Mouse (Mus musculus) kidney, adult 18-20 months (tissue): Measurements from ENCODE around the gene Tmem168.

Source experiments
- DNase-seq: peaks from one replicate; pipeline ENCODE4 v3.0.0; 2021

Gene Tmem168

DNA sequence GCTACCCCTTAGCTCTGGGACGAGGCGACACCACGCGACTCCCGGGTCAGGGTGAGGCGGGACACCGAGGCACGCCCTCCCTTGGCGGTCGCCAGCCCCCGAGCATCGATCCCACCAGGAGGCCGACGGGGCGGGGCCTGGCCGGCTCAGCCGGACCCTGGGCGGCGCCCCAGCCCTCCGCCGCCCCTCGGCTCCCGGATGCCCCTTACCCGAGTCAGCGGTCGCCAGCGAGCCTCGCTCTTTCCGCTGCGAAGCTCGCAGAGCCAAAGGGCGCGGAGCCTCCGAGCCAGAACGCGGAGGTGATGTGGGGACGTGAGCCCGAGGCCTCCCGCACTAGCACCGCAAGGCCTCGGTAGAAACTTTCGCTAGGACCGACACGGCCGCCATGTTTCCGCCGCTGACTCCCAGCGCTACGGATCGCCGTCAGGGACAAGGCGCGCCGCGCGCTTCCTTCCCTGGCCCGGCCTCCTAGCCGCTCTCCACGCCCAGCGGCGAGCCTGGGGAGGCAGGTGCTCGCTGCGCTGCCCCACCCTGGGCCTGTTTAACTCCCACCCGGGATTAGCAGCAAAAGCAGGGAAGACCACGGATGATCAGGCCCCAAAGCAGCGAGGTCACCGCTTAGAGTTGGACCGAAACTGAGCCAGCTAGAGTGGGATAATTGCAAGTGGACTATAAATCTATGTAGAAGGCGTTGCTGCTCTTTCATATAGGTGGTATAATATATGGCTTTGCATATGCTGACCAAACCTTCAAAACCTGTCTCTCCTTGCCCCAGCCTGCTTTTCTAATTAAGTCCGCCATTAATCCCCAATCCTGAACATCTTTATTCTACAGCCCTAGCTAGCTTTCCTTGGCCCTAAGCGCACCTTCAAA lies at the start of gene Tmem168:
Tmem168 (minus strand) TSS at position 480 of the 873 bp plus-strand sequence.
- peak; percentile 97 for DNase-seq

DNA sequence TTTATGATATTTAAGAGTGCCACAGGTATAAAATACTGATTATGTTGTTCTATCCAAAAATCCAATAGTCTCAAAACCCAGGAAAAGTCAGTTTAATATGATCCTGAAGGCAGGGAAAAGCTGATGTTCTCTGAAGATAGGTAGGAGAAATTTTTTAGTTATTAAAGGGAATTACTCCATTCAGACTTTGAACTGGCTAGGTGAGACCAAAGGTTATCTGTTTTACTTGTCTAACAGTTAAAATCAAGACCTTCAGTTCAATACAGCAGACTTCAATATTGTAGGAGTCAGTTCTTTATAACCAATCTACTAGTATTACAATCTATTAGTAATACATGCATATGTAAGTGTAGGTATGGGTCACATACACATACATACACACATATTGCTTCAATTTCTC lies 46.2 kb upstream of the Tmem168 start:
- no peak for DNase-seq

DNA sequence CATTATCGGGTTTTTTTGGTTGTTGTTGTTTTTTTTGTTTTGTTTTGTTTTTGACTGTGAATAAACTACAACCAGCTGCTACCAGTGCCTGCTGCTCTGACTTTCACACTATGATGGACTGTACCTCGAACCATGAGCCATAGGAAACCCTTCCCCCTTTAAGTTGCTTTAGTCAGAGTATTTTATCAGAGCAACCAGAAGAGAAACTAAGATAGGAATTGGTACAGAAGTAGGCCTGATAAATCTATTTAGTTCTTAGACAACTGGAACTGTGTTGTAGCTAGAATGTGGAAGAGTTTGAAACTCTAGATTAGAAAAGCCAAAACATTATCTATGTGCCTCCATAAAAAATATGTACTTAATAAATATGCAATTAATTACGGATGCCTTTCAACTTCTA lies 44.4 kb upstream of the Tmem168 start:
- no peak for DNase-seq

DNA sequence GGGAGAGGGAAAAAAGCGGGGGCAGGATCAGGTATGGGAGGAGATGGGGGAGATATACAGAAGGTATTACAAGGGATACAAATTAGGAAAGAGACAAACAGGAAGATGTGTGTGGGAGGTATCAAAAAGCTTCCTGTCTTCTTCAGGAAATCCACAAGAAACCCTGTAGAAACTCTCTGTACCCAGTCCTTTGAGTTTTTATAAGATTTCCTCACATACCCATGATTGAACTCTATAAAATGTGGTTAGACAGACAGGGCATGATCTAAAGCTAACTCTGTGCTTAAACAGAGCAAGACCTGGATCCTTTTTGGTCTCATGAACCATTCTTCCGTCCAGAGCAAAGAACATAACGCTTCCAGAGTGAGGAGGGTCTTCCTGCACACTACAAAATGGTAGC lies 43.0 kb upstream of the Tmem168 start:
- no peak for DNase-seq

DNA sequence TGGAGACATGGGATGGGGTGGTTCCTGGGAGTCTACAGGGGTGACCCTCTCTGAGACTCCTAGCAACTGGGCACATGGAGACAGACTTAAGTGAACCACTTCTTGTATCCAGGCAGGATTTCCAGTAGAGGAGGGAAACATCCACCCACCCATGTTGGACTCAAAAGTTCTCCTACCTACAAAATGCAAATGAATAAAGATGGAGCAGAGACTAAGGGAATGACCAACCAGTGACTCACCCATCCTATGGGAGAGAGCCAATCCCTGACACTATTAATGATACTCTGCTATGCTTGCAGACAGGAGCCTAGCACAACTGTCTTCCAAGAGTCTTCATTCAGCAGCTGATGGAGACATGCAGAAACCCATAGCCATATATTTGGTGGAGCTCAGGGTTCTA lies 40.4 kb upstream of the Tmem168 start:
- no peak for DNase-seq

DNA sequence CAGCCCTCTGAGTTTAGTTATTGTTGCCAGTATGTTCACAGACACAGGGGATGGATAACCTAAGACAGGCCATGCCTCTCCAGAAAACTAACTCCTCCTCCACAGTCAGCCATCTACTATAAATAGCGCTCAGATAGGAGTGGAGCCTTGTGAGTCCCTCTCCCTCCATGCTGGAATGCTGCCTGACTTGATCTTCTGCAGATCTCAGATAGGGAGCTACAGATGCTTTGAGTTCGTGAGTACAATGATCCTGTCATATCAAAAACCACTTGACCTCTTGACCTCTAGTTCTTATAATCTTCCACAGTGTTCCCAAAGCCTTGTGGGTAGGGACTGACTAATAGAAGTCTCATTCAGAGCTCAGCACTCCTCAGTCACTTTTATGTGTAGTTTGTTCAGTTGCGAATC lies 28.7 kb upstream of the Tmem168 start:
- no peak for DNase-seq

DNA sequence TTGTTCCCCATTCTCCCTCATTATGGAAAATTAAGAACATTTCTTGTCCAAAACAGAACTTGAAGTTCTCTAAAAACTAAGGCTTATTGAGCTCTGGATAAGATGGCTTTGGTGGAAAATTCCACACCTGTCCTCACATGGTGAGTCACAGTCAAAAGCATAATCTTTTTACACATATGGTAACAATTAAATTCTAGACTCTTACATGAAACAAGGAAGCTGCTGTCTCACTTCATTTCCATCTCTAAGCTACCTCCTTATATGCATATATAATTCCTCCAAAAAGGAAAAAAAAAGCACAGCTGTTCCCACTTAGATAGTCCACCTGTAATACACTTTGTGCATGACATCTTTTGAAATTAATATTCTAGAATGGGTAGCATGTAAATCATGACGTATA lies 24.7 kb upstream of the Tmem168 start:
- DNase-seq, result no peak

DNA sequence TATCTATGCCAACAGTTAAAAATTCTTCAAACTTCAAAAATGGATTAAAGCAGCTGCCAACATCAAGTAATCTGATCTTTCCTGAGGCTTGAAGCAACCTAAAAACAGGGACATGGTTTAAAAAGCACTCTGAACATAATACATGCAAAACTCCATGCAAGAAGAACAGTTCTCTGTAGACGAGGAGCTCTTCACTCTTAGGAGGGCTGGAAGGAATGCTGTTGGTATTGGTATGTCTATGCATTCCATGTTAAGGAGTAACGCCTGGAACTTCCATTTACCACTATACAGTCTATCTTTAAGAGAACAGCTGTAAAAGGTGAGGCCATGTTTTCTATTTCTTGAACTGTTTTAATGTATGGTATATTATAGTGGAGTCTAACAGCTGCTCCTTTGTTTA lies 22.7 kb upstream of the Tmem168 start:
- no peak for DNase-seq

DNA sequence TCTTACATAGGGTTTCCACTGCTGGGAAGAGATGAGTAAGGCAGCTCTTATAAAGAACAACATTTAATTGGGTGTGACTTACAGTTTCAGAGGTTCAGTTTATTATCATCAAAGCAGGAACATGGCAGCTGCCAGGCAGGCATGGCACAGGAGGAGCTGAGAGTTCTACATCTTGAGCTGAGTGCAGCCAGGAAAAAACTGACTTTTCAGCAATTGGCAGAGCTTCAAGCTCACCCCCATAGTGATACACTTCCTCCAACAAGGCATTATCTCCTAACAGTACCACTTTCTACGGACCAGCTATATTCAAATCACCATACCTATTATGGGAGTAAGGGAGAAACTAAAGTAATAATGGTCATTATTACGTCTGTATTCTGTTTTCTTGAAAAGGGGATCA lies 11.7 kb upstream of the Tmem168 start:
- DNase-seq, result no peak

DNA sequence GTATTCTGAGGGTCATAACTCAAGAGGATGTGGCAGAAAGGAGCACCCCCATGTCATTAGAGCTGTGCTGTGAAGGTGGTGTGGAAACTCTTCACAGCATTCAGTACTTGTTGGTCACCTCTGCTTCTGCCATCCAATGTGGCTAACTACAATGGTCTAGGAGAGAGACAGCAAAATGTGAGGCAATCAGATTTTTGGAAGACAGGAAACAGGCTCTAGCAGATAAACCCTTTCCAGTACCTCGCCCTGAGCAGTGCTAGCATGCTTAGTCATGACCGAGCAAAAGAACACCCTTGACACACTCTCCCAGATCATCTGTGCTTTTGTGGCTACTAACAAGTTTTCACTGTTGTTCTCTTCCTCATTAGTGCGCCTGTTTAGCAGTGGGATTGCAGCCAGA lies 9.2 kb upstream of the Tmem168 start:
- DNase-seq, result no peak

DNA sequence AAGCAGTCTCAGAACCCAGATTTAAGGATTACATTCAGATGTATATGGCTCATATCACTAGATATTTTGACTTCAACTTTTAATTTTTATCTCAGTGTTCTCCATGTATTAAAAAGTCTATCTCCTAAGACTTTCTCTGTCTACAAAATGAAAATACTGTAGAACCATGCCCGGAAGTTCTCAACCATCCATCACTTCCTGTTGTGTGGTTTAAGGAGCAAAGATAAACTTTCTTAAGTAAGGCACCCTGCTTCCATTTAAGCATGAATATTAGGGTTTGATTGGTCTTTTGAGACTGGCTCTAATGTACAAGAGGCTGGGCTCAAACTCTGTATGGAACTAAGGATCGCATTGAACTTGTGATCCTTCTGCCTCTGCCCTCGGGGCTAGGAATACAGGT lies 6.7 kb upstream of the Tmem168 start:
- no peak for DNase-seq

DNA sequence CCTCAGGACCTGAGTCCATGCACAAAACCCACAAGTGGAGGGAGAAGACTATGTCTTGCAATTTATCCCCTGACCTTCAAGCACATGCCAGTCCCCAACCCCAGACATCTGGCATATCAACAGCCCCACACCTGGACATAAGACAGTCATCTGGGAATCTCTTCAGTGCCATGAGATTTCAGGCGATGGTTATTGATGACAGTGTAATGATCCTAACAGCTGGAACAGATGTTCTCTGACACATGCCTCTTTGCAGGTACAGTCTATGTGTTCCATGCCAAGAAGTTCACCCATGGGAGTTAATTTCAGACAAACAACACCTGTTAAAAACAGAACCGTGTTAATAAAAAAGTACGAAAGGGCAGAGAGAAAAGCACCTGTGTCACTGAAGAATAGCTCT lies 5.8 kb upstream of the Tmem168 start:
- no peak for DNase-seq

DNA sequence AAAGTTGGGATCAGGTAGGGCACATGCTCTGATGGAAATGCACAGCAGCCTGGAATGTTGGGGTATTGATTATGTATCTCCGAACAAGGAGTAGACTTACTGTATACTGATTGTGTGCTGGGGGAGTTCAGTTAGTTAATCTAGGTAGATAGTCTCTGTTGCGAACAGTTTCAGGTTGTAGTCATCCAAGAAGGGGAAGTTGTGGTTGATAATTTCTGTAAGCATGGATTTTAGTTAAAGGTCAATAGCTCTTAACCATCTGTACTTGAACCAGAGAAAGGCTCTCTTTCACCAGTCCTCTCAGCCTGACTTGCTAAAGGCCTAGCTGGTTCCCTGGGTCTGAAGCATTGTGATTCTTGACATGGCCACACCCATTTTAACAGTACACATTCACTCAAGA lies 3.0 kb upstream of the Tmem168 start:
- DNase-seq, result no peak

DNA sequence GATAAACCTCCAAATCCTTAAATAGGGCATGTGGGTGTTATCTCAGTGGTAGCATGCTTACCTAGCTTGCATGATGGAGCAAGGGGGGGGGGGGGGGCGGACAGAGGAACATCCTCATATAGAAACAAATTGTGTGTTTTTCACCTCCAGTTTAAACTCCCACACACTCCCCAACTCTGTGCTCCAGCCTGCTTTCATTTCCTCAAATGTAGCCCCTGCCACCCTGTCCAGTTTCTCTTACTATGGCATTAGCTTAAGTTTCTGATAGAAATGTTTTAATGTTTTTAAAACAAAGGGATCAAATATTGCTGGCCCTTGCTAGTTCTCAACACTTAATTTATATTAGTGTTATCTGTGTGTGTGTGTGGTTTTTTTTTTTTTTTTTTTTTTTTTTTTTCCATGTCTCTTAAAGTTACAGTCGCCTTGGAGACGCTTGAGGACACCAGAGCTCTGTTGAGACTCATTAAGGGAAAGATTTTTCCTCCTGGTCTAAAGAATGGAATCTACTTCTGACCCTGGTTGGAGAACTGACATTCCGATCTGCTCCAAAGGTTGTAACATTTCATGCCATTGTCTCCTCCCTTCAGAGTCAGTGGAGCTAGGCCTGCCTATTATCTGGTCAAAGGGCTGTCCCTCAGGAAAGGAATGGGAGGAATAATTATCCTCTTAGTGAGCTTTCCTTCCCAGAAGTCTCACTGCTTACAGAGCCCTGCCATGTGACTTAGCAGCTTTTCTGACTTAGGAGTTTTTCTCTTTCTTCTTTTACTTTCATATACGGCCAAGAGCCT lies 1.6 kb upstream of the Tmem168 start:
- no peak for DNase-seq

DNA sequence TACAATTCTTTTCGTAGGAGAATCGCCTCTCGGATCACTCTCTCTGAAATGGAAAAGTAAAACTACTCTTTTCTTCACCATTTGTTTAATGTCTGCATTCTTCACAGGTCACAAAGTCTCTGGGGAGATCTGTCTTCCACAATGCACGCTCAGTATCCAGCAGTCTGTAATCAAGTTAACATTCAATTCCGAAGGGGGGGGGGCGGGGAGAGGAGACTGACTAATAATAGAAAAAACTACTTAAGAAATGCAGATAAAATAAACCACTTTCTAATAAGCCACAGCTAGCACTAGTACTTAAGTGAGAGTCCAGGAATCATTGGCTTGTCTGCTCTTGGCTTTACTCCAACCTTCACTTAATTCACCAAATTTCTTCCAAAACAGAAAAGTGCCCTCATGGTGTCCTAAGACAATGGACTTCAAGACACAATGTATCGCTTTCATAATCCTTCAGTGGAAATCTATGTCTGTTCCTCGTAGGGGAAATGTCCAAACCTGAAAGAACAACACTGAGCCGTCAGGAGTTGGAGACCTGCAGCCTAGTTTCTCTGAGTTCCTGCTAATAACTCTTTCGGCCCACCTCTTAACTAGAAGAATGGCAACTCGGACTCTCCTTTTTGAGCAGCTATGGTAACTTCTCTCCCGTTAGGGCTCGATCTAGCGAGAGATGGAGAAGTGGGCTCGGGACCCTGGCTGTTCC lies 829 bp downstream of the Tmem168 start:
- no peak for DNase-seq

DNA sequence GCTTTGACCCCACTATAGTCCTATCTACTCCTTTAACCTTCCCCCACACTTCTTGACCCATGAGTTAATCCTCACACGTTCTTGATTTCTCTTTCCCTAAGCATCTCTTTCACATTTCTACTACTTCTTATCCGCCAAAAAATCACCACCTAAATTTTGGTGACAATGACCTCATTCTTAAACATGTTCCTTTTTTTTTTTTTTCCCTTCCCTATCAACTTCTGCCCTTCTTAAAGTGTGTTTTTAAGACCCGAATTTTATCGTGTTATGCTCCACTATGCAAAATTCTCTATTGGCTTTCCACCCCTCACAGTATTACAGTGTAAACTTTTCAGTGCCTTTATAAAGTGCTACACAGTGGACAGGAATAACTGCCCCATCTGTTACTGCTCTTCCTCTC lies 1.5 kb downstream of the Tmem168 start:
- DNase-seq, result no peak

DNA sequence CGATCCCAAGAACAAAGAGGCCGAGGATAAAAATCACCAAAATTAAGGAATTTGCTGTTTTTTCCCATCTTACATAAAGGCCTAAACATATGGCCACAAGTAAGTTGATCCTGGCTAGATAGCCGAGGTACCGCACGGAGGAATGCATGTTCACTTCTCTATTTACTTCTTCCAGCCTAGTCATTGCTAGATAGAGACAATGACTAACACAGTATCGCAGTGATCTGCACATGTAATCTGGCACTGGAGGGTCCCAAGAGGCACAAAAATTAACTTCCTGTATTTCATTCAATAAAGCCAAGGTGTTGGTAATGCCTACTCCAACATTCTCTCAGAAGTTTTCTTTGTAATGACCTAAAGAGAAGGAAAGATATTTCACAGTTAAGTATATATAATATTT lies 4.8 kb downstream of the Tmem168 start:
- no peak for DNase-seq

DNA sequence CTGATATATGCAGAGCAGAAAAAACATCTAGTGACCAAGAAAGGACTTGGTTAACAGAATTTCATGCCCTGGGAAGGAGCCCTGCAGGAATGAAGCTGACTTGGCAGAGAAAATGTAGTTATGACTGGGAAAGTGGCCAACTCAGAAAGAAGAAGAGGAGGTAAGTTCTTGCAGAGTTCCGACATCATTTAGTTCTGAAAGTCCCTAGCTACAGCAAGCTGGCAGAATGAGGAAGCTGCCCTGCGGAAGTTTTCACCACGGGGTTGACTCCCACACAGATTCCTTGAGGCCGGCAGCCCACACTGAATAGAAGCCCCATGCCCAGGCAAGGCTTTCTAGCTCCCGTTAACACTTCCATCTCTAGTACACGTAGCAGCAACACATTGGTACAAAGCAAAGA lies 6.3 kb downstream of the Tmem168 start:
- DNase-seq, result peak; percentile 29

DNA sequence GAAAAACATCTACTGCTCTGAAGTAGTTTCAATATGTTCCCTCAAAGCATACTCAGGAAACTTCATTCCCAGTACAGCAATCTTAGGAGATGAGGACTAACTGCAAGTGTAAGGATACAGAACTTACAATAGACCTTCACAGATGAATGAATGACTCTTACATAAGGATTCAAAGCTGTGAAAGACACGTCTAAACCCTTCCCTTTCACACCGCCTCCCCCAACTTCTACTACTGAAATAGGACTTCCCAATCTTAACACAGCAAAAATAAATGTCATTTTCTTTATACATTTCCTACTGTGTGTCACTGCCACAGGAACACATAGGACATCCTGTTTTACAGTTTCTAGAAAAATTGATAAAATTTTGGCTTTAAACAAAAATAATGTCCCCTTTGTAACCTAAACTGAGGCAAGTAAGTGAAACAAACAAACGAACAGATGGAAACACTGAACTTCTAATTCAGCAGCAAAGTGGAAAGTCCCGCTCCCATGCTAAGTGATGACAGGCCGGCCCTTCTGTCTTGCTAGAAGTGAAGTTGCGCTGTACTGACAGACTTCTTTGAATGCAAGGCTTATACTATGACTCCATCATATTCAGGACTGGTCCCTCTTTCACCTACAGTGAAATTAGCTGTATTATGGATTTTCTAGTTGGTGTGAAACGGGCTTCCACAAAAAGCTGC lies 9.5 kb downstream of the Tmem168 start:
- no peak for DNase-seq

DNA sequence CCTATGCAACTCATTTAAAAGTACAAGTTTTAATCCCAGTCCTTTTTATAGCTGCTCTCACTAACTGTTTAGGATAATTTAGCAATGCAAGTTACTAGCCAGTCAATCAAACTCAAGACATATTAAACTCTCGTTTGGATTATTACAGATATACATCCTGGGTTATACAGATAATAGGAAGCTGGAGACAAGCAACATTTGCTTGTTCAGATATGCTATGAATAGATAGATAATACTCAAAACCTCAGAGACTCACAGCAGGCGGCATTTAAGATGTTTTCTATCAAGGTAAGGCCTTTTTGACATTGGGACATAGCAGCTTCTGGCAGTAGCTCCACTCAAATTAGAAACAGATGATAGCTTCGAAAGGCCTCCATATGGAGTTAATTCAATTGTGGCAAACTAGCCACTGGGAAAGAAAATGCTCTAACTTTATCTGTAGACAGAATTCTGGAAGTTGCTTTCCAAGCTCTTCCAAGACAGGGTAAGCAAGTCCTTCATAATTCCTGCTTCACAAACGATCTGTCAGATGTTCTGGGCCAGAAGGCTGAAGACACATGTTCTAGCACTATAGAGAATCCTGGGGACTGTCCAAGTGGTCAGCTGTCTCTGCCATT lies 15.1 kb downstream of the Tmem168 start:
- no peak for DNase-seq

DNA sequence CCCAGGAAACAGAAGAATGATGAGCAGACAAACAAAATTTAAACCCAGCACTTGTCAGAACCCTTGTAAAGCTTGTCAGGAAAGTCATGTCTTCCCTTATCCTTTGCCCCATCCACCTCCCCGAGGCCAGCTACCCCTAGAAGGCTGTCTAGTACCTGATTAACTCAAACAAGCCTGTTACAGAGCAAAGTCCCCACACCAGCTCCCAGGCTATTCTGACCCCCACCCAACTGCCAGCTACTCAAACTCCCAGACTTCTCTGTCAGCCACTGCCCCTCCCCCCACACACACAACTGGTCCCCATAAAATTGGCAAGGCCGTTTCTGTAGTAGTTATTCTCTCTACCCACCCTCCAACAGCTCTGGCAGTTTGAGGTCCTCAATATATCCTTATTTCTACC lies 21.3 kb downstream of the Tmem168 start:
- peak; percentile 60 for DNase-seq

DNA sequence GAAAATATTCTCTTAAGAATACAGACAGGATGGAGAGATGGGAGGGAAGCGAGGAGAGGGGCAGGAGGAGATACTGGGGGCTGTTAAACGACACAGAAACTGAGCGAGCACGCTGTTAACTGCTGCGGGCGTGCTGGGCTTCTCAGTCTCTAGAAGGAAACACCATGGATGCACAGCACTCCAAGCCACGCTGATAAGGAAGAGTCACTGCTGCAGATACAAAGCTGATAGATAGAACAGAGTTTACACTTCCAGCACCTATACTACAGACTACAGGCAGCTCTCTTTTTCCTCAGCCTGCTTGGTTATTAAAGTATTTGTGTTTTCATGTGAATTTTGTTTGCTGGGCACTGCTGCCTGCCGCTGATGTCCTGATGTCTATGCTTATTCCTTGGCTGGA lies 21.7 kb downstream of the Tmem168 start:
- DNase-seq, result peak; percentile 15

DNA sequence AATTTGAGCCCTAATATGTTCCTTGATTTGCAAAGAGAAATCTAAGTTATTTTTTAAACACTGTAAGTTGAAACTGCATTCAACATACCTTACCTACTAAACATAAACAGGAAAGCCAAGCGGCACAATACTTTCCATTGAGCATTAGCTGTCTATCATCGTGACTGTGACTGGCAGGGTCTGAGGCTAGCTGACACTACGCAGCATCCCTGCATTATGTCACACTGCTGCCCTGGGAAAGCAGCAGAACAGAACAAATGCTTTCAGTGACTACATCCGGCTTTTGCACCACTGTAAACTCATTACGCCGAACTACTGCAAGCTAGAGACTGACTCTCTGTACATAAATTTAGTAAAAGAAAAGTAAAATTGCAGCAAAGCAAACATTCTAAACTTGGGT lies 23.1 kb downstream of the Tmem168 start:
- no peak for DNase-seq
